Mouse (Mus musculus): Measurements from ENCODE around the gene Grn. TPM values are rescaled to one million over a fixed set of nuclear protein-coding genes. Genes with fewer than 3 reads are reported as not detected.

Grn gene
- total and polyA plus RNA-seq, 3 experiments, result 63.7 to 453 (median 106) TPM

GRCm38 (mm10) chr11:102478671-102479070, 48.6 kb downstream of the Grn start:
- TF ChIP-seq EP300 (IDR thresholded peaks at IDR 0.05; ENCODE audit: low read length), result no peak
- no peak for TF ChIP-seq MEF2A (IDR thresholded peaks at IDR 0.05; ENCODE audit: borderline replicate concordance, low read depth, low read length)
- TF ChIP-seq KAT2A (IDR thresholded peaks at IDR 0.05; ENCODE audit: insufficient replicate concordance, low read length), result no peak
- no peak for TF ChIP-seq GABPA (IDR thresholded peaks at IDR 0.05; ENCODE audit: insufficient replicate concordance, low read depth, low read length)
- TF ChIP-seq USF2 (conservative IDR thresholded peaks at IDR 0.05; ENCODE audit: low read depth, low read length), result no peak
- no peak for TF ChIP-seq POLR2AphosphoS2 (IDR thresholded peaks at IDR 0.05; ENCODE audit: low read depth, low read length)
- in situ Hi-C loops (cut with MboI; ENCODE audit: low pct_ligation_motif_present, low pct_unique_long_range_greater_than_20kb, low sequenced_read_pairs) (no loop called here), dilution Hi-C loops (cut with MboI; ENCODE audit: extremely low pct_ligation_motif_present, extremely low pct_unique_long_range_greater_than_20kb, low sequenced_read_pairs) (no loop called here)
- DNase-seq (ENCODE audit: extremely low read depth), result no peak
- H3K4me1 ChIP-seq (ENCODE audit: control insufficient read depth in 1 of 2, insufficient read depth in 2 of 2), result no peaks in the 10 kb centered on the region
- H3K27ac ChIP-seq (ENCODE audit: insufficient read depth, low read depth), result no peak overlapping the region
- peaks cover 54 to 81% of the 10 kb centered on the region in 2 experiments for H3K36me3 ChIP-seq (replicated peaks in 1 of 2; ENCODE audit: control insufficient read depth in 1 of 2, insufficient read depth in 1 of 2, low read length in 1 of 2)
- H3K9me3 ChIP-seq (replicated peaks; ENCODE audit: low read length), result no peaks in the 10 kb centered on the region
- no peaks in the 10 kb centered on the region for H3K27me3 ChIP-seq (replicated peaks)
- no peak overlapping the region for H3K9ac ChIP-seq (ENCODE audit: insufficient read depth, low read depth)
- no peaks in the 10 kb centered on the region for H3K79me2 ChIP-seq (replicated peaks; ENCODE audit: control insufficient read depth, extremely low read depth, insufficient read depth, poor library complexity, severe bottlenecking)
- no peak overlapping the region for H3K4me3 ChIP-seq (replicated peaks in 1 of 3; ENCODE audit: low read depth in 2 of 3, low read length in 2 of 3, poor library complexity in 1 of 3)
- H3K4me2 ChIP-seq (ENCODE audit: insufficient read depth, low read depth, poor library complexity, severe bottlenecking), result no peak overlapping the region

GRCm38 (mm10) chr11:102479581-102479980, 49.5 kb downstream of the Grn start:
- dilution Hi-C loops (cut with MboI; ENCODE audit: extremely low pct_ligation_motif_present, extremely low pct_unique_long_range_greater_than_20kb, low sequenced_read_pairs) (no loop called here), in situ Hi-C loops (cut with MboI; ENCODE audit: low pct_ligation_motif_present, low pct_unique_long_range_greater_than_20kb, low sequenced_read_pairs) (no loop called here)
- no peaks in the 10 kb centered on the region for H3K9me3 ChIP-seq (replicated peaks; ENCODE audit: low read length)
- no peaks in the 10 kb centered on the region for H3K4me1 ChIP-seq (ENCODE audit: control insufficient read depth in 1 of 2, insufficient read depth in 2 of 2)
- no peak overlapping the region for H3K4me3 ChIP-seq (replicated peaks in 1 of 3; ENCODE audit: low read depth in 2 of 3, low read length in 2 of 3, poor library complexity in 1 of 3)
- no peaks in the 10 kb centered on the region for H3K79me2 ChIP-seq (replicated peaks; ENCODE audit: control insufficient read depth, extremely low read depth, insufficient read depth, poor library complexity, severe bottlenecking)
- H3K4me2 ChIP-seq (ENCODE audit: insufficient read depth, low read depth, poor library complexity, severe bottlenecking), result no peak overlapping the region
- peaks cover 56 to 80% of the 10 kb centered on the region in 2 experiments for H3K36me3 ChIP-seq (replicated peaks in 1 of 2; ENCODE audit: control insufficient read depth in 1 of 2, insufficient read depth in 1 of 2, low read length in 1 of 2)
- H3K27me3 ChIP-seq (replicated peaks), result no peaks in the 10 kb centered on the region
- TF ChIP-seq RCOR1 (conservative IDR thresholded peaks at IDR 0.05; ENCODE audit: low read depth, low read length) (no peak), CHD1 (IDR thresholded peaks at IDR 0.05; ENCODE audit: low read depth, low read length) (no peak), MEF2A (IDR thresholded peaks at IDR 0.05; ENCODE audit: borderline replicate concordance, low read depth, low read length) (no peak), JUND (conservative IDR thresholded peaks at IDR 0.05; ENCODE audit: low read depth, low read length) (no peak), EP300 (IDR thresholded peaks at IDR 0.05; ENCODE audit: low read length) (no peak), TBP (conservative IDR thresholded peaks at IDR 0.05; ENCODE audit: low read depth, low read length) (no peak)
- no peak overlapping the region for H3K27ac ChIP-seq (ENCODE audit: insufficient read depth, low read depth)
- no peak for DNase-seq (ENCODE audit: extremely low read depth)
- H3K9ac ChIP-seq (ENCODE audit: insufficient read depth, low read depth), result no peak overlapping the region

- H3K4me1 ChIP-seq (ENCODE audit: control insufficient read depth in 1 of 2, insufficient read depth in 2 of 2), result no peaks in the 10 kb centered on the region
- no peak overlapping the region for H3K27ac ChIP-seq (ENCODE audit: insufficient read depth, low read depth)
- H3K4me3 ChIP-seq (replicated peaks in 1 of 3; ENCODE audit: low read depth in 2 of 3, low read length in 2 of 3, poor library complexity in 1 of 3), result no peak overlapping the region
- H3K36me3 ChIP-seq (replicated peaks in 1 of 2; ENCODE audit: control insufficient read depth in 1 of 2, insufficient read depth in 1 of 2, low read length in 1 of 2), result peaks cover 59 to 80% of the 10 kb centered on the region in 2 experiments
- TF ChIP-seq NRF1 (IDR thresholded peaks at IDR 0.05; ENCODE audit: low read depth, low read length) (no peak), NELFE (IDR thresholded peaks at IDR 0.05; ENCODE audit: low read depth, low read length) (no peak), CTCF (conservative IDR thresholded peaks at IDR 0.05 in 1 of 2, IDR thresholded peaks at IDR 0.05 in 1 of 2; ENCODE audit: low read depth in 2 of 2, low read length in 2 of 2) (no peak), SIN3A (IDR thresholded peaks at IDR 0.05; ENCODE audit: low read length) (no peak), MAX (IDR thresholded peaks at IDR 0.05; ENCODE audit: low read length) (no peak), ETS1 (conservative IDR thresholded peaks at IDR 0.05; ENCODE audit: low read depth, low read length) (no peak), TBP (conservative IDR thresholded peaks at IDR 0.05; ENCODE audit: low read depth, low read length) (no peak), UBTF (IDR thresholded peaks at IDR 0.05; ENCODE audit: low read depth, low read length) (no peak), POLR2AphosphoS2 (IDR thresholded peaks at IDR 0.05; ENCODE audit: low read depth, low read length) (no peak), TCF12 (IDR thresholded peaks at IDR 0.05; ENCODE audit: low read depth, low read length) (no peak), ELF1 (IDR thresholded peaks at IDR 0.05; ENCODE audit: low read depth, low read length) (no peak), PAX5 (IDR thresholded peaks at IDR 0.05; ENCODE audit: low read length) (no peak), USF2 (conservative IDR thresholded peaks at IDR 0.05; ENCODE audit: low read depth, low read length) (no peak), JUND (conservative IDR thresholded peaks at IDR 0.05; ENCODE audit: low read depth, low read length) (no peak), MAZ (IDR thresholded peaks at IDR 0.05; ENCODE audit: low read depth, low read length) (no peak), BHLHE40 (IDR thresholded peaks at IDR 0.05; ENCODE audit: low read depth, low read length) (no peak), MAFK (IDR thresholded peaks at IDR 0.05; ENCODE audit: insufficient replicate concordance, low read length) (no peak), JUN (IDR thresholded peaks at IDR 0.05; ENCODE audit: insufficient read depth, low read depth, low read length) (no peak)
- in situ Hi-C loops (cut with MboI; ENCODE audit: low pct_ligation_motif_present, low pct_unique_long_range_greater_than_20kb, low sequenced_read_pairs) (loop anchor here (10.0 kb wide), 1 partner anchor 165 kb away; no protein-coding TSS in a partner anchor), dilution Hi-C loops (cut with MboI; ENCODE audit: extremely low pct_ligation_motif_present, extremely low pct_unique_long_range_greater_than_20kb, low sequenced_read_pairs) (no loop called here)
- H3K9ac ChIP-seq (ENCODE audit: insufficient read depth, low read depth), result no peak overlapping the region
- H3K9me3 ChIP-seq (replicated peaks; ENCODE audit: low read length), result no peaks in the 10 kb centered on the region
- no peaks in the 10 kb centered on the region for H3K79me2 ChIP-seq (replicated peaks; ENCODE audit: control insufficient read depth, extremely low read depth, insufficient read depth, poor library complexity, severe bottlenecking)
- DNase-seq (ENCODE audit: extremely low read depth), result no peak
- no peak overlapping the region for H3K4me2 ChIP-seq (ENCODE audit: insufficient read depth, low read depth, poor library complexity, severe bottlenecking)
- no peaks in the 10 kb centered on the region for H3K27me3 ChIP-seq (replicated peaks)
Observed at GRCm38 (mm10) chr11:102480111-102480510, 50.0 kb downstream of the Grn start.

All from CH12.LX (cell line).